ENCODE assay signal across 7 mouse cellular contexts in the genomic region with DNA sequence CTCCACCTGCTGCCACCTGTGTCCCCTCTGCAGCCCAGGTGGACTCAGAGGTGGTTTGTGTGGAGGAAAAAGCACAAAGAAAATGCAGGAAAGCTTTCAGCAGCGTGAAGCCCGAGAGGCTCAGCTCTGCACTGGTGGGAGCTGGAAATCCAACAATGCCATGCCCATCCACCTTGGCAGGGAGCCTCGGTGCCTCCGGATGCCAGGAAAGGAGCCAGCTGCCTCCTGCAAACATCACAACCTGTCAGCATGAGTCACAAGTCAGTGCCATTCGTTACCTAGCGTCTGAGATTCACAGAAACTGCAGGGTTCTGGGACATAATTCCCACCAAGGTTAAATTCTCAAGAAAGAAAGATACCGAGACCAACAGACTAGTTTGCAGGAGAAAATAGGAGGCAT.
A peak's percentile ranks its signal among the peaks of the same experiment; 100 is the strongest.
DNase-seq lines count a peak whose midpoint lies in the region.

No protein-coding gene starts in this region.

- DNase-seq in layer of hippocampus, adult 11-12 months (ENCODE audit: low spot score) = peak; percentile 68
- DNase-seq in layer of hippocampus, postnatal 14 days (ENCODE audit: low spot score in 2 of 2) = no peak
- peak; percentile 91 for DNase-seq in cerebellum, adult 11-12 months
- DNase-seq in layer of hippocampus, postnatal 36 days = peak; percentile 52 to 56
- peak; percentile 24 to 26 for DNase-seq in right cerebral cortex, postnatal 36 days (ENCODE audit: low spot score in 2 of 2)
- no peak for DNase-seq in testis, postnatal 10 days (ENCODE audit: low spot score)
- DNase-seq in thymus, adult 18-20 months = no peak

Comparison
In these comparisons a context has a peak if more than half of its experiments do, and no peak if none do; other contexts are left out.
1. DNase-seq: peak in layer of hippocampus, adult 11-12 months (single experiment), cerebellum, adult 11-12 months (single experiment), layer of hippocampus, postnatal 36 days (2 of 2) and right cerebral cortex, postnatal 36 days (2 of 2); none in layer of hippocampus, postnatal 14 days (0 of 2), testis, postnatal 10 days (single experiment) and thymus, adult 18-20 months (0 of 2).